15 mouse cellular contexts compared by ENCODE assay signal in genomic region chr7:99837358-99838071, GRCm38 (mm10). TPM values are rescaled to one million over a fixed set of nuclear protein-coding genes. Genes with fewer than 3 reads are reported as not detected.
A peak's percentile ranks its signal among the peaks of the same experiment; 100 is the strongest.
DNase-seq lines count a peak whose midpoint lies in the region; ATAC-seq and TF ChIP-seq lines count a peak whose summit lies in the region.
"Had no signal": no experiment of that assay in that cellular context is flagged by ENCODE, and none has a peak within 500 bp of the region (broad histone marks: within the 10 kb centered on the region; RNA-seq: fewer than 3 reads in every experiment).

No protein-coding gene starts in this region.

- no peak overlapping the region for H3K9ac ChIP-seq in embryonic facial prominence, embryonic 14.5 days (ENCODE audit: low read depth, low read length)
- no peak overlapping the region for H3K9ac ChIP-seq in hindbrain, embryonic 15.5 days
- H3K9ac ChIP-seq in hindbrain, embryonic 12.5 days, result no peak overlapping the region
- no peak overlapping the region for H3K9ac ChIP-seq in limb, embryonic 15.5 days
- H3K9ac ChIP-seq: kidney, embryonic 15.5 days had no signal

- H3K4me1 ChIP-seq in embryonic facial prominence, embryonic 14.5 days (ENCODE audit: control insufficient read depth, insufficient read depth, low read length), result no peaks in the 10 kb centered on the region; the same call in 1 of the 2 replicates
- H3K4me1 ChIP-seq in embryonic facial prominence, embryonic 10.5 days, result peaks cover 3% of the 10 kb centered on the region; the same call in 1 of the 2 replicates
- H3K4me1 ChIP-seq in hindbrain, embryonic 15.5 days (replicated peaks), result no peaks in the 10 kb centered on the region
- no peaks in the 10 kb centered on the region for H3K4me1 ChIP-seq in hindbrain, embryonic 12.5 days
- H3K4me1 ChIP-seq in limb, embryonic 15.5 days, result peaks cover 17% of the 10 kb centered on the region
- H3K4me1 ChIP-seq in small intestine, adult 2 months (ENCODE audit: control insufficient read depth, insufficient read depth, insufficient read length, low read length), result peaks cover 12% of the 10 kb centered on the region; the same call in 1 of the 2 replicates
- H3K4me1 ChIP-seq: forebrain, embryonic 10.5 days; kidney, embryonic 15.5 days; midbrain, embryonic 10.5 days had no signal

- ATAC-seq in embryonic facial prominence, embryonic 14.5 days (ENCODE audit: low read depth), result no peak
- no peak for ATAC-seq in hindbrain, embryonic 15.5 days (ENCODE audit: low FRiP score, low read depth)
- no peak for ATAC-seq in hindbrain, embryonic 12.5 days (ENCODE audit: low FRiP score)
- ATAC-seq in limb, embryonic 15.5 days (ENCODE audit: insufficient number of reproducible peaks, low FRiP score, low TSS enrichment, low read depth), result peak; percentile 52; the same call in 1 of the 2 replicates

- TF ChIP-seq CTCF in small intestine, adult 2 months (IDR thresholded peaks at IDR 0.05; ENCODE audit: extremely low read depth, insufficient read length, insufficient replicate concordance, low read depth, low read length), result no peak

- no peaks in the 10 kb centered on the region for H3K27me3 ChIP-seq in embryonic facial prominence, embryonic 14.5 days (replicated peaks; ENCODE audit: control insufficient read depth, insufficient read depth, low read length)
- no peaks in the 10 kb centered on the region for H3K27me3 ChIP-seq in embryonic facial prominence, embryonic 10.5 days (replicated peaks; ENCODE audit: low read depth, poor library complexity, severe bottlenecking)
- no peaks in the 10 kb centered on the region for H3K27me3 ChIP-seq in hindbrain, embryonic 15.5 days
- H3K27me3 ChIP-seq in hindbrain, embryonic 12.5 days, result no peaks in the 10 kb centered on the region
- H3K27me3 ChIP-seq in limb, embryonic 15.5 days, result no peaks in the 10 kb centered on the region
- no peaks in the 10 kb centered on the region for H3K27me3 ChIP-seq in small intestine, adult 2 months (ENCODE audit: control insufficient read depth, insufficient read depth, low read length)
- H3K27me3 ChIP-seq: kidney, embryonic 15.5 days had no signal

- peak; percentile 17 for DNase-seq in embryonic facial prominence, embryonic 14.5 days (ENCODE audit: low spot score)
- DNase-seq in embryonic facial prominence, embryonic 10.5 days (ENCODE audit: low spot score), result no peak
- no peak for DNase-seq in T-cell, adult 2 months (ENCODE audit: low spot score)
- no peak for DNase-seq in thymus, postnatal 25 days
- DNase-seq: adrenal gland, adult 2 months; cerebellum, adult 9-11 months; right cerebral cortex, postnatal 14 days had no signal

- H3K27ac ChIP-seq in embryonic facial prominence, embryonic 14.5 days (replicated peaks; ENCODE audit: low read depth, low read length), result no peak overlapping the region
- H3K27ac ChIP-seq in embryonic facial prominence, embryonic 10.5 days (replicated peaks), result no peak overlapping the region
- H3K27ac ChIP-seq in hindbrain, embryonic 15.5 days (replicated peaks), result peak overlapping the region; percentile 15; the same call in 1 of the 2 replicates
- H3K27ac ChIP-seq in hindbrain, embryonic 12.5 days, result no peak overlapping the region
- H3K27ac ChIP-seq in limb, embryonic 15.5 days, result peak overlapping the region; percentile 22
- H3K27ac ChIP-seq in small intestine, adult 2 months (ENCODE audit: insufficient read depth, low read depth, low read length), result 0 out of 2 replicates have a peak overlapping the region, but pooled peaks have one; percentile 8
- H3K27ac ChIP-seq: forebrain, embryonic 10.5 days; kidney, embryonic 15.5 days; midbrain, embryonic 10.5 days had no signal

- no peak overlapping the region for H3K4me3 ChIP-seq in embryonic facial prominence, embryonic 14.5 days (ENCODE audit: low read depth, low read length)
- no peak overlapping the region for H3K4me3 ChIP-seq in embryonic facial prominence, embryonic 10.5 days
- H3K4me3 ChIP-seq in hindbrain, embryonic 15.5 days, result no peak overlapping the region
- no peak overlapping the region for H3K4me3 ChIP-seq in hindbrain, embryonic 12.5 days
- H3K4me3 ChIP-seq in limb, embryonic 15.5 days, result no peak overlapping the region
- no peak overlapping the region for H3K4me3 ChIP-seq in small intestine, adult 2 months (ENCODE audit: low read depth, low read length)
- H3K4me3 ChIP-seq: forebrain, embryonic 10.5 days; kidney, embryonic 15.5 days; midbrain, embryonic 10.5 days; myocyte had no signal

- 82% methylated on average over 6 of the region's 6 CpGs for WGBS in embryonic facial prominence, embryonic 14.5 days
- WGBS in embryonic facial prominence, embryonic 10.5 days, result 91% methylated on average over 6 of the region's 6 CpGs
- 90% methylated on average over 6 of the region's 6 CpGs for WGBS in hindbrain, embryonic 15.5 days
- WGBS in hindbrain, embryonic 12.5 days, result 90% methylated on average over 6 of the region's 6 CpGs
- WGBS in limb, embryonic 15.5 days, result 67% methylated on average over 6 of the region's 6 CpGs
- 34% methylated on average over 6 of the region's 6 CpGs for WGBS in small intestine, adult 2 months

- no peak for TF ChIP-seq POLR2A in small intestine, adult 2 months (IDR thresholded peaks at IDR 0.05; ENCODE audit: low read depth, low read length)

- peaks cover 65% of the 10 kb centered on the region for H3K36me3 ChIP-seq in embryonic facial prominence, embryonic 14.5 days (ENCODE audit: control insufficient read depth, insufficient read depth, low read length)
- peaks cover 73% of the 10 kb centered on the region for H3K36me3 ChIP-seq in embryonic facial prominence, embryonic 10.5 days (replicated peaks)
- H3K36me3 ChIP-seq in hindbrain, embryonic 15.5 days, result peaks cover 53% of the 10 kb centered on the region
- H3K36me3 ChIP-seq in hindbrain, embryonic 12.5 days, result peaks cover 57% of the 10 kb centered on the region
- H3K36me3 ChIP-seq in limb, embryonic 15.5 days, result peaks cover 40% of the 10 kb centered on the region
- peaks cover 22% of the 10 kb centered on the region for H3K36me3 ChIP-seq in small intestine, adult 2 months (ENCODE audit: control insufficient read depth, insufficient read depth, low read length)

- no peak overlapping the region for H3K4me2 ChIP-seq in embryonic facial prominence, embryonic 14.5 days (ENCODE audit: low read depth, low read length)
- H3K4me2 ChIP-seq in hindbrain, embryonic 15.5 days, result no peak overlapping the region
- H3K4me2 ChIP-seq in hindbrain, embryonic 12.5 days (replicated peaks), result no peak overlapping the region
- no peak overlapping the region for H3K4me2 ChIP-seq in limb, embryonic 15.5 days
- H3K4me2 ChIP-seq: kidney, embryonic 15.5 days had no signal

- H3K9me3 ChIP-seq in embryonic facial prominence, embryonic 14.5 days (ENCODE audit: control insufficient read depth, low read length), result no peaks in the 10 kb centered on the region
- H3K9me3 ChIP-seq in embryonic facial prominence, embryonic 10.5 days, result no peaks in the 10 kb centered on the region
- no peaks in the 10 kb centered on the region for H3K9me3 ChIP-seq in hindbrain, embryonic 15.5 days
- H3K9me3 ChIP-seq in hindbrain, embryonic 12.5 days (replicated peaks), result no peaks in the 10 kb centered on the region
- H3K9me3 ChIP-seq in limb, embryonic 15.5 days, result no peaks in the 10 kb centered on the region
- H3K9me3 ChIP-seq: forebrain, embryonic 10.5 days; kidney, embryonic 15.5 days; midbrain, embryonic 10.5 days had no signal

RNA-seq across cellular contexts. Expression of gene Neu3, which starts 9.3 kb away (rescaled TPM):
- 1.7 and 1.9 TPM in 2 replicates for polyA plus RNA-seq in embryonic facial prominence, embryonic 14.5 days (2014; fragmentation: Nextera tagmentation; extraction: Ambion mirVana)
- 2.2 and 2.3 TPM in 2 replicates for polyA plus RNA-seq in embryonic facial prominence, embryonic 10.5 days (2016; fragmentation: Nextera tagmentation; extraction: Ambion mirVana)
- polyA plus RNA-seq in hindbrain, embryonic 15.5 days (2015; fragmentation: Nextera tagmentation; extraction: Ambion mirVana), result 1.6 and 2.1 TPM in 2 replicates
- polyA plus RNA-seq in hindbrain, embryonic 12.5 days (2016; fragmentation: Nextera tagmentation; extraction: Ambion mirVana), result 2.3 and 2.5 TPM in 2 replicates
- polyA plus RNA-seq in limb, embryonic 15.5 days (2015; fragmentation: Nextera tagmentation; extraction: Ambion mirVana), result 5.0 and 5.1 TPM in 2 replicates
- 0.82 and 1.3 TPM in 2 replicates for polyA plus RNA-seq in small intestine, adult 2 months (2012; rRNA removed)

RNA-seq across cellular contexts. Expression of gene Xrra1, which starts 21.4 kb away (rescaled TPM):
- polyA plus RNA-seq in embryonic facial prominence, embryonic 14.5 days (2014; fragmentation: Nextera tagmentation; extraction: Ambion mirVana), result 0.42 and 0.55 TPM in 2 replicates
- polyA plus RNA-seq in embryonic facial prominence, embryonic 10.5 days (2016; fragmentation: Nextera tagmentation; extraction: Ambion mirVana), result 0.46 and 0.85 TPM in 2 replicates
- 0.80 and 1.1 TPM in 2 replicates for polyA plus RNA-seq in hindbrain, embryonic 15.5 days (2015; fragmentation: Nextera tagmentation; extraction: Ambion mirVana)
- 0.44 and 0.94 TPM in 2 replicates for polyA plus RNA-seq in hindbrain, embryonic 12.5 days (2016; fragmentation: Nextera tagmentation; extraction: Ambion mirVana)
- polyA plus RNA-seq in limb, embryonic 15.5 days (2015; fragmentation: Nextera tagmentation; extraction: Ambion mirVana), result 0.19 and 0.57 TPM in 2 replicates
- polyA plus RNA-seq in small intestine, adult 2 months (2012; rRNA removed), result 0.05 TPM in 1 of 2 replicates, not detected in the other

RNA-seq across cellular contexts. Expression of gene Spcs2, which starts 25.7 kb away (rescaled TPM):
- polyA plus RNA-seq in embryonic facial prominence, embryonic 14.5 days (2014; fragmentation: Nextera tagmentation; extraction: Ambion mirVana), result 290 and 303 TPM in 2 replicates
- polyA plus RNA-seq in embryonic facial prominence, embryonic 10.5 days (2016; fragmentation: Nextera tagmentation; extraction: Ambion mirVana), result 357 and 358 TPM in 2 replicates
- polyA plus RNA-seq in hindbrain, embryonic 15.5 days (2015; fragmentation: Nextera tagmentation; extraction: Ambion mirVana), result 276 and 279 TPM in 2 replicates
- 352 and 354 TPM in 2 replicates for polyA plus RNA-seq in hindbrain, embryonic 12.5 days (2016; fragmentation: Nextera tagmentation; extraction: Ambion mirVana)
- polyA plus RNA-seq in limb, embryonic 15.5 days (2015; fragmentation: Nextera tagmentation; extraction: Ambion mirVana), result 338 and 353 TPM in 2 replicates
- 6.3 and 12.0 TPM in 2 replicates for polyA plus RNA-seq in small intestine, adult 2 months (2012; rRNA removed)

Comparison
In these comparisons a context has a peak if more than half of its experiments do, and no peak if none do; other contexts are left out.
1. H3K27ac ChIP-seq: peak in hindbrain, embryonic 15.5 days (single experiment), limb, embryonic 15.5 days (single experiment) and small intestine, adult 2 months (single experiment); none in embryonic facial prominence, embryonic 14.5 days (single experiment), embryonic facial prominence, embryonic 10.5 days (single experiment) and hindbrain, embryonic 12.5 days (single experiment).
2. RNA of gene Spcs2, which starts 25.7 kb away (polyA plus RNA-seq): 357 to 358 TPM in embryonic facial prominence, embryonic 10.5 days, 352 to 354 TPM in hindbrain, embryonic 12.5 days, 338 to 353 TPM in limb, embryonic 15.5 days, 290 to 303 TPM in embryonic facial prominence, embryonic 14.5 days and 276 to 279 TPM in hindbrain, embryonic 15.5 days; 6.3 to 12.0 TPM in small intestine, adult 2 months; every median in the first group is over 10 times any median in the second.